Mouse (Mus musculus) limb, embryonic 11.5 days (tissue): ENCODE measurements around the gene Hcar1. TPM values are rescaled to one million over a fixed set of nuclear protein-coding genes. Genes with fewer than 3 reads are reported as not detected.

Source experiments
- ATAC-seq: fragments of 200-750 bp; cut with Nextera tagmentation; 2 replicates; pipeline ENCODE4 v1.8.0; 2017; ENCODE audit warnings: low read depth; ENCODE audit not compliant: insufficient number of reproducible peaks, low FRiP score, low TSS enrichment
- DNase-seq: peaks from one replicate; pipeline ENCODE4 v3.0.0-alpha.2; 2015; ENCODE audit warnings: low spot score
- H3K27ac ChIP-seq: fragments of 300-500 bp; sonication (generic); replicated peaks from 2 replicates; pipeline ENCODE4 v1.5.1; 2014; ENCODE audit warnings: low read depth, mild to moderate bottlenecking, low read length
- H3K27me3 ChIP-seq: fragments of 300-500 bp; sonication (generic); 2 replicates; pipeline ENCODE4 v1.6.1; 2014; ENCODE audit warnings: mild to moderate bottlenecking, low read length, mixed read lengths; ENCODE audit not compliant: control insufficient read depth, insufficient read depth
- H3K36me3 ChIP-seq: fragments of 300-500 bp; sonication (generic); 2 replicates; pipeline ENCODE4 v1.6.1; 2014; ENCODE audit warnings: mild to moderate bottlenecking, low read length, moderate library complexity, mixed read lengths; ENCODE audit not compliant: control insufficient read depth, insufficient read depth
- H3K4me1 ChIP-seq: fragments of 300-500 bp; sonication (generic); 2 replicates; pipeline ENCODE4 v1.6.1; 2014; ENCODE audit warnings: low read length, mixed read lengths; ENCODE audit not compliant: control insufficient read depth, insufficient read depth
- H3K4me2 ChIP-seq: fragments of 300-500 bp; sonication (generic); 2 replicates; pipeline ENCODE4 v1.6.1; 2014; ENCODE audit warnings: low read depth, mild to moderate bottlenecking, moderate library complexity; ENCODE audit not compliant: severe bottlenecking
- H3K4me3 ChIP-seq: fragments of 300-500 bp; sonication (generic); 2 replicates; pipeline ENCODE4 v1.5.1; 2014; ENCODE audit warnings: low read depth, low read length
- H3K9ac ChIP-seq: fragments of 300-500 bp; sonication (generic); 2 replicates; pipeline ENCODE4 v1.6.1; 2014; ENCODE audit warnings: mild to moderate bottlenecking, low read length
- H3K9me3 ChIP-seq: fragments of 300-500 bp; sonication (generic); 2 replicates; pipeline ENCODE4 v1.6.1; 2016; ENCODE audit warnings: low read length; ENCODE audit not compliant: control insufficient read depth
- WGBS: fragments of 180-500 bp; shearing (Covaris S2); extraction: QIAGEN DNeasy Blood & Tissue Kit; methylation state at CpG from one replicate; pipeline ENCODE4 v1.1.7; 2014; 5-methylcytosine and 5-hydroxymethylcytosine counted together
- polyA plus RNA-seq: library from polyadenylated mRNA; unstranded; fragments of >200 nt; fragmentation: Nextera tagmentation; extraction: Ambion mirVana; gene quantifications from 2 replicates; pipeline ENCODE4 v1.2.1, GENCODE M21; 2014

Gene Hcar1
- polyA plus RNA-seq, 1 experiment from 2014 or later: 0.11 TPM

DNA sequence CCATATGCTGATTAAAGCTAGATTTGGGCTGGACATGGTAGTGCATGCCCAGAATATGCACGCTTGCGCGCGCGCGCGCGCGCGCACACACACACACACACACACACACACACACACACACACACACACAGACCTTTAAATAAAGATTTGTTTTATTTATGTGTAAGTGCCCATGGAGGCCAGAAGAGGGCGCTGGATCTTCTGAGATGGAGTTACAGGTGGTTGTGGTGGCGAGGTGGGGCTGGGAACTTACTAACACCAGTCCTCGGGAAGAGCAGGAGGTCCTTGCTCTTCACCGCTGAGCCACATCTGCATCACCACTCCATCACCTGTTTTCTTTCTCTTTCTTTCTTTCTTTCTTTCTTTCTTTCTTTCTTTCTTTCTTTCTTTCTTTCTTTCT is 958 bp upstream of the Hcar1 start:
- Histone ChIP-seq H3K36me3 (no peaks in the 10 kb centered on the region), H3K9me3 (no peaks in the 10 kb centered on the region), H3K4me3 (no peak overlapping the region), H3K4me2 (no peak overlapping the region), H3K27ac (no peak overlapping the region), H3K27me3 (no peaks in the 10 kb centered on the region), H3K9ac (no peak overlapping the region), H3K4me1 (peaks cover 3% of the 10 kb centered on the region; the same call in 1 of the 2 replicates)
- DNase-seq (no peak), ATAC-seq (no peak)
- WGBS: 82% methylated on average over 13 of the region's 14 CpGs

DNA sequence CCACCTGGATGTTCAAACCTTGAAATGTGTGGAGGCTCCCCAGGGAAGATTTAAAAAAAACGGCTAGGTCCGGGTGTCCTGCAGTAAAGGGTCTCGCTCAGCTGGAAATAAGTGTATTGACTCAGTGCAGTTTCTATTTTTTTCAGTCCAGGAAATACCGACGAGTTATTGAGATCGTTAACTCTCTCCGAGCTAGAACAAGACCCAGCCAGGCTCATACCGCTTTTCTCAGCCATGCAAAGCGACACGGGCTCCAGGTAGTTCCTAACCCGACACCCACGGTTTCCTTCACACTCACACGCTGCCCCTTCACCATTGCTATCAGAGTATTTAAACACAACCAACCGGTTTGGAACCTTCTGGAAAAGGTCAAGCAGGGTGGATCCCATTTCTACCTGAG is 1.8 kb downstream of the Hcar1 start:
- H3K4me1 ChIP-seq: peaks cover 3% of the 10 kb centered on the region; the same call in 1 of the 2 replicates
- H3K27me3 ChIP-seq: no peaks in the 10 kb centered on the region
- DNase-seq (no peak), ATAC-seq (no peak)
- no peaks in the 10 kb centered on the region for H3K9me3 ChIP-seq
- no peaks in the 10 kb centered on the region for H3K36me3 ChIP-seq
- no peak overlapping the region for H3K9ac ChIP-seq
- no peak overlapping the region for H3K27ac ChIP-seq
- no peak overlapping the region for H3K4me3 ChIP-seq
- WGBS: 47% methylated on average over 14 of the region's 14 CpGs
- 0 out of 2 replicates have a peak overlapping the region, but pooled peaks have one; percentile 10 for H3K4me2 ChIP-seq

DNA sequence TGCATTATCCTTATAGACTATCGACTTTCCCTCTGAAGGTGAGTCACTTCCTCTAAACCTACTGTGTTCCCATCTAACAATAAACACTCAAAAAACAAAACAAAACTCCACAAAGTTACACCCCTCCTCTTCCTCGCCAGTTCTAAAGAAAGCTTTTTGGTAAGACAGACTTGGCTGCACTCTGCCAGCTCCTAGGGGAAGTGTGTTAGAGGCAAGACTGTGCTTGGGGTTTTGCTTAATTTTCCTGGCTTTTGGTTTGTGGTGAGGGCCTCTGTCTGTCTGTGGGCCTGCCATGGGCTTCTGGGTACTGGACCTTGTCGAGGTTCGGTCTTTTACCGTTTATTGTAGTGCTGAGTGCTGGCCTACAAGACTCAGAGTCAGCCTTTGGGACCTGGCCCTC is 5.6 kb downstream of the Hcar1 start:
- no peak overlapping the region for H3K9ac ChIP-seq
- WGBS: 89% methylated on average over 5 of the region's 5 CpGs
- H3K9me3 ChIP-seq: no peaks in the 10 kb centered on the region
- peaks cover 3% of the 10 kb centered on the region; the same call in 1 of the 2 replicates for H3K4me1 ChIP-seq
- no peak for DNase-seq
- no peak overlapping the region for H3K4me2 ChIP-seq
- no peaks in the 10 kb centered on the region for H3K27me3 ChIP-seq
- no peak overlapping the region for H3K4me3 ChIP-seq
- H3K36me3 ChIP-seq: no peaks in the 10 kb centered on the region
- ATAC-seq: no peak
- H3K27ac ChIP-seq: no peak overlapping the region

DNA sequence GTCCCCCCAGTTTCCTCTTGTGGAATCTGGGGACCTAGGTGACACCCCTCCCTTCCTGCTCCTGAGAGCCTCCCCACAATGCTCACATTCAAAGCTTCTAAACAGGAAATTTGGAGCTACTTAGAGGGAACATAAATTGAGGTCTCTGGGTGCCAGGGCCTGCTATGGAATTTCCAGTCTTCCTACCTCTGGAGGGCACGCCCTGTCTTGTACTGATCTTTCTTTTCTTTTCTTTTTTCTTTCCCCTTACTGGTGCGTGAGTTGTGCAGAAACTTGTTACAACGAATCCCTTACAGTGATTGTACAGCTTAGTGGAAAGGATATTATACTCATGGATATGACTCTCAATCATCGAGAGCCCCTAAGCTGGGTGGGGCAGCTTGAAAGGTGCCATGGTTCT is 10.2 kb downstream of the Hcar1 start:
- DNase-seq: no peak
- Histone ChIP-seq H3K4me3 (no peak overlapping the region), H3K9me3 (no peaks in the 10 kb centered on the region), H3K4me2 (no peak overlapping the region), H3K36me3 (no peaks in the 10 kb centered on the region), H3K27me3 (no peaks in the 10 kb centered on the region), H3K9ac (no peak overlapping the region), H3K27ac (no peak overlapping the region), H3K4me1 (no peaks in the 10 kb centered on the region)
- ATAC-seq: no peak
- 85% methylated on average over 4 of the region's 4 CpGs for WGBS

DNA sequence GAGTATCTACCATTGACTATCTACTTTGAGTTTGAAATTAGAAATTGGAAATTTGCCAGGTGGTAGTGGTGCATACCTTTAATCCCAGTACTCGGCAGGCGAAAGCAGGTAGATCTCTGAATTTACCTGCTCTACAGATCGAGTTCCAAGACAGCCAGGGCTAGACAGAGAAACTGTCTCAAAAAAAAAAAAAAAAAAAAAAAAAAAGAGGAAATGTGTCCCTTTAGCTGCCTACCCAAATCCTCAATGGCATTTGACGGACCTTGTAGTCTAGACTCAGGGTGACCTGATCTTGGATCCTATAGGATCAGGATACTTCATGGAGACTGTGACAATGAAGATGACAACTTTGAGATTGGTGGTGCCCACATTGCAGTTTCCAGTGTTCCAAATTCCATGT is 13.4 kb downstream of the Hcar1 start:
- H3K36me3 ChIP-seq: no peaks in the 10 kb centered on the region
- H3K27me3 ChIP-seq: no peaks in the 10 kb centered on the region
- H3K9ac ChIP-seq: no peak overlapping the region
- 90% methylated on average over 4 of the region's 4 CpGs for WGBS
- H3K27ac ChIP-seq: no peak overlapping the region
- no peak overlapping the region for H3K4me2 ChIP-seq
- no peak for ATAC-seq
- H3K4me1 ChIP-seq: no peaks in the 10 kb centered on the region
- H3K4me3 ChIP-seq: no peak overlapping the region
- no peaks in the 10 kb centered on the region for H3K9me3 ChIP-seq
- no peak for DNase-seq

DNA sequence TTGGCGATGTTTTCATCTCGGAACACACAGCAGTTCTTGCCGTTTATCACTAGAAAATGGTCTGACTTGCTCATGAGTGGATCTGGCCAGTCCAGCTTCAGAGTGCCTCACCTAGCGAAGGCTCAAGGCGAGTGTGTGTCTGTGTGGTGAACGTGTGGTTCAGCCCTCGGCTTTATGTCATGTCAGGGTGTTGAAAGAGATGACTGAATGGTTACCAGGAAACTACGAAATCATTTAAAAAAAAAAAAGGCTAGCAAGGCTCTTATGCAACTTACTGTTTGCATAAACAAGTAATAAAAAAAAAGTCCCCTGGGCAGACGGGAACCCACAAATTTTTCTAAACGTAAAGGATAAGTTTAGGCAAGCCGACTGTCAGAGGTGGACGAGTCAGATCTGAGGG is 14.5 kb downstream of the Hcar1 start, which contains the start of gene Hcar2:
TSS of gene Hcar2 (minus strand) at position 135 of the 400 bp plus-strand sequence.
- H3K4me2 ChIP-seq: no peak within 1 kb of the TSS
- H3K9me3 ChIP-seq: no peaks in the 10 kb centered on the region
- H3K27me3 ChIP-seq: no peaks in the 10 kb centered on the region
- H3K4me3 ChIP-seq: no peak within 1 kb of the TSS
- 84% methylated on average over 12 of the region's 12 CpGs for WGBS
- no peak within 1 kb of the TSS for H3K27ac ChIP-seq
- no peak within 1 kb of the TSS for H3K9ac ChIP-seq
- DNase-seq (no peak), ATAC-seq (no peak)
- no peaks in the 10 kb centered on the region for H3K4me1 ChIP-seq
- no peaks in the 10 kb centered on the region for H3K36me3 ChIP-seq

DNA sequence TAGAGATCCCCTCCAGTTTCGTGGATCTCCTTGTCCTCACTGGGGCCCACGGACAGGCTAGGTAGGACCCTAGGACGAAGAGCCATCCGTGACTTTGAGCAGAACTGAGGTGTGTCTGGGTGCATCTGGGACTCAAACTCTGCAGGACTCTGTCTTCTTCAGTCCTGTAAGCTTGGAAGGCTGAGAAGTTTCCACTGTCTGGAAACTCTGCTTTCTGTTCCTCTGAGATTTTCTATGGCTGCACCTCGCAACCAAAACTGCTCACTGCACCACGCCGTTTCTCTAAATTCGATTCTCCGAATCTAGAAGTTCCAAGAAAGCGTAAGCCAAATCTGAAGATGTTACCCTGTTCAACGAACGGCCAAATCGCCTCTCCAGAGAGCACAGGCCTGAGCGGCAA is 15.9 kb downstream of the Hcar1 start:
- H3K36me3 ChIP-seq: no peaks in the 10 kb centered on the region
- no peak overlapping the region for H3K27ac ChIP-seq
- no peaks in the 10 kb centered on the region for H3K9me3 ChIP-seq
- H3K4me3 ChIP-seq: no peak overlapping the region
- no peak overlapping the region for H3K9ac ChIP-seq
- H3K4me2 ChIP-seq: no peak overlapping the region
- H3K27me3 ChIP-seq: no peaks in the 10 kb centered on the region
- DNase-seq (no peak), ATAC-seq (no peak)
- H3K4me1 ChIP-seq: no peaks in the 10 kb centered on the region
- WGBS: 88% methylated on average over 14 of the region's 14 CpGs

DNA sequence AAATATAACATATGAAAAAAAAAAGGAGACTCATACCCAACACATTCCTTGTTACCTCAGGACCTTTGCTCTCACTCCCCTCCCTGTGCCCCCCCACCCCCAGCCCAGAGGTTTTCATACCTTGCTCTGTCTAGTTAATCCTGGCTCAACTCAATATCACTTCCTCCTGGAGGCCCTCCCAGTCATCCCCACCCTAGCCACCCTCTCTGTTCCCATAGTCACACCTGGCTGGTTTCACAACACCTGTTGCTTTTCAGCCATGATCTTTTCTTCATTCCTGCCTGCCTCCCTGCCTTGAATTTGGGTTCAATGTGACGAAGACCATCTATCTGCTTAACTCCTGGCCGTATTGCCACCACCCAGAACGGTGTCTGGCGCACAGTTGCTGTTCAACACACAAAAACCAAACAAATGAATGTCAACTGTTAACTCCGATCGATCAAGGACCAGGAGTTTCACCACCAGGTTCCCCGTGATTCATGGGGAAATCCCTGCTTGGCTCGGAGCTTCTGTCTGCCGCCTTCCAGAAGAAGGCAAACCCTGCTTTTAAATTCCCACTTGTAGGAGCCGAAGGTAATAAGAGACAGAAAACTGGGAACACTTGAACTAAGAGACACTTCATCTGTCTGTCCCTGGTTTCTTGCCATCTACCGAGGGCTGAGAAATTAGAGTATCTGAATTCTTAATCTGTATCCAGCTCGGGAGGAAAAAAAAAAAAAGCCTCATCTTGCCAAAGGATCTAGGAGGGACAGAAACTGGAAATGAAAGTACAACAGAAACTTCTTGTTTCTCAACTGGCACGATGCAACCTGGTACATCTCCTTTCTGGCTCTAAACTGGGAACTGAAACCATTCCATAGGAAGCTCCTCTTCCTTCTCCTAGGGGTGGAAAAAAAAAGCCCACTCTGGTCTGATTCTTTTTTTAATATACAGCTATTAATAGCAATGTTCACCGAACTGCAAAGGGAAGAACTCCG is 17.2 kb downstream of the Hcar1 start:
- no peak overlapping the region for H3K27ac ChIP-seq
- DNase-seq (no peak), ATAC-seq (no peak)
- no peak overlapping the region for H3K4me2 ChIP-seq
- WGBS: 89% methylated on average over 15 of the region's 15 CpGs
- no peaks in the 10 kb centered on the region for H3K4me1 ChIP-seq
- H3K36me3 ChIP-seq: no peaks in the 10 kb centered on the region
- no peaks in the 10 kb centered on the region for H3K27me3 ChIP-seq
- no peak overlapping the region for H3K4me3 ChIP-seq
- no peaks in the 10 kb centered on the region for H3K9me3 ChIP-seq
- no peak overlapping the region for H3K9ac ChIP-seq
